Mouse (Mus musculus) liver, adult 2 months (tissue): ENCODE data around the gene Hoxb4. TPM values are rescaled to one million over a fixed set of nuclear protein-coding genes. Genes with fewer than 3 reads are reported as not detected.

Experiments
- DNase-seq: peaks from one replicate; pipeline ENCODE4 v3.0.0-alpha.2; 2011; ENCODE audit warnings: low read depth, low spot score; ENCODE audit errors: extremely low read depth
- H3K27ac ChIP-seq: fragments of 200-500 bp; replicated peaks from 2 replicates; pipeline ENCODE4 v1.5.1; 2012; ENCODE audit warnings: low read depth, mild to moderate bottlenecking, control low read depth, inconsistent platforms, low read length; ENCODE audit not compliant: insufficient read depth
- H3K27me3 ChIP-seq: fragments of 200-500 bp; 2 replicates; pipeline ENCODE4 v1.6.1; 2012; ENCODE audit warnings: mild to moderate bottlenecking, moderate library complexity, low read length, inconsistent platforms; ENCODE audit not compliant: control insufficient read depth, insufficient read depth
- H3K36me3 ChIP-seq: fragments of 200-500 bp; 2 replicates; pipeline ENCODE4 v1.6.1; 2012; ENCODE audit warnings: low read length, inconsistent platforms; ENCODE audit not compliant: control insufficient read depth, insufficient read depth
- H3K4me1 ChIP-seq: fragments of 200-500 bp; 2 replicates; pipeline ENCODE4 v1.6.1; 2011; ENCODE audit warnings: low read length; ENCODE audit not compliant: control insufficient read depth, insufficient read depth
- H3K4me3 ChIP-seq: fragments of 200-500 bp; 2 replicates; pipeline ENCODE4 v1.5.1; 2011; ENCODE audit warnings: low read depth, mild to moderate bottlenecking, control low read depth, low read length, moderate library complexity; ENCODE audit not compliant: insufficient read depth
- H3K79me2 ChIP-seq: fragments of 200-500 bp; 2 replicates; pipeline ENCODE4 v1.6.1; 2012; ENCODE audit warnings: inconsistent platforms, mild to moderate bottlenecking, low read length, moderate library complexity; ENCODE audit not compliant: control insufficient read depth, insufficient read depth
- H3K9ac ChIP-seq: fragments of 200-500 bp; 2 replicates; pipeline ENCODE4 v1.6.1; 2012; ENCODE audit warnings: low read depth, mild to moderate bottlenecking, control low read depth, inconsistent platforms, low read length
- CTCF ChIP-seq: fragments of 200-500 bp; IDR thresholded peaks from 2 replicates; pipeline ENCODE4 v1.5.1; 2011; ENCODE audit warnings: low read depth, low read length, control low read depth
- POLR2A ChIP-seq: fragments of 200-500 bp; IDR thresholded peaks from 2 replicates; pipeline ENCODE4 v1.6.1; 2011; ENCODE audit warnings: low read length, control low read depth; ENCODE audit not compliant: insufficient read depth; ENCODE audit errors: extremely low read depth
- WGBS: fragments of 180-500 bp; shearing (Covaris S2); methylation state at CpG from one replicate; pipeline ENCODE4 v1.1.7; 2018; 5-methylcytosine and 5-hydroxymethylcytosine counted together
- polyA plus RNA-seq: library from polyadenylated mRNA; depleted of rRNA; stranded (reverse); fragments of >200 nt; gene quantifications from 2 replicates; pipeline ENCODE4 v1.2.3, GENCODE M21; 2012; rRNA removed
- total RNA-seq: library from RNA; depleted of rRNA; stranded (reverse); fragments of >200 nt; gene quantifications from 2 replicates; pipeline ENCODE4 v1.2.3, GENCODE M21; 2014; rRNA removed

Gene Hoxb4
- total and polyA plus RNA-seq, 2 experiments: 0.37 to 0.91 TPM

DNA sequence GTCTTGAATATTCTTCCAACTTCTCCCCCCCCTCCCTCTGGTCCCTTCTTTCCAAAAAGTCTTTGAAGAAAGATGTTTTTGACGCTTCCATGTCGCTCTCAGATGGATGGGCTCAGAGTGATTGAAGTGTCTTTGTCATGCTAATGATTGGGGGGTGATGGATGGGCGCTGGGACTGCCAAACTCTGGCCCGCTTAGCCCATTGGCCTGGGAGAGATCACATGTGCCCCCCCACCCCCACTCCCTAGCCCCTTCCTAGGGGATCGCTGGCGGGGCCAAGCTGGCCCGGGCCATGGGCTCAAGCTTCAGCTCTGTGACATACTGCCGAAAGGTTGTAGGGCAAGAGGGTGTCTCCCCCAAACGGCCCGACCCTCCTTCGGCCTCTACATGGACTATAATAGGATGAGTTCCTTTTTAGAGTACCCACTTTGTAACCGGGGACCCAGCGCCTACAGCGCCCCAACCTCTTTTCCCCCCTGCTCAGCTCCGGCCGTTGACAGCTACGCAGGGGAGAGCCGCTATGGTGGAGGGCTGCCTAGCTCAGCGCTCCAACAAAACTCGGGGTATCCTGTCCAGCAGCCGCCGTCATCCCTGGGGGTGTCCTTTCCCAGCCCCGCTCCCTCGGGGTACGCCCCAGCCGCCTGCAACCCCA, 47.5 kb downstream of the Hoxb4 start, which contains the start of gene Hoxb1:
Gene Hoxb1, plus strand, starts transcription at position 312 of the 651 bp plus-strand sequence.
- Histone ChIP-seq H3K79me2 (no peaks in the 10 kb centered on the region), H3K9ac (no peak within 1 kb of the TSS), H3K36me3 (no peaks in the 10 kb centered on the region), H3K4me3 (no peak within 1 kb of the TSS), H3K4me1 (no peaks in the 10 kb centered on the region), H3K27me3 (peaks cover 15% of the 10 kb centered on the region), H3K27ac (no peak within 1 kb of the TSS)
- 15% methylated on average over 26 of the region's 26 CpGs for WGBS
- TF ChIP-seq POLR2A (no peak), CTCF (no peak)
- no peak for DNase-seq

DNA sequence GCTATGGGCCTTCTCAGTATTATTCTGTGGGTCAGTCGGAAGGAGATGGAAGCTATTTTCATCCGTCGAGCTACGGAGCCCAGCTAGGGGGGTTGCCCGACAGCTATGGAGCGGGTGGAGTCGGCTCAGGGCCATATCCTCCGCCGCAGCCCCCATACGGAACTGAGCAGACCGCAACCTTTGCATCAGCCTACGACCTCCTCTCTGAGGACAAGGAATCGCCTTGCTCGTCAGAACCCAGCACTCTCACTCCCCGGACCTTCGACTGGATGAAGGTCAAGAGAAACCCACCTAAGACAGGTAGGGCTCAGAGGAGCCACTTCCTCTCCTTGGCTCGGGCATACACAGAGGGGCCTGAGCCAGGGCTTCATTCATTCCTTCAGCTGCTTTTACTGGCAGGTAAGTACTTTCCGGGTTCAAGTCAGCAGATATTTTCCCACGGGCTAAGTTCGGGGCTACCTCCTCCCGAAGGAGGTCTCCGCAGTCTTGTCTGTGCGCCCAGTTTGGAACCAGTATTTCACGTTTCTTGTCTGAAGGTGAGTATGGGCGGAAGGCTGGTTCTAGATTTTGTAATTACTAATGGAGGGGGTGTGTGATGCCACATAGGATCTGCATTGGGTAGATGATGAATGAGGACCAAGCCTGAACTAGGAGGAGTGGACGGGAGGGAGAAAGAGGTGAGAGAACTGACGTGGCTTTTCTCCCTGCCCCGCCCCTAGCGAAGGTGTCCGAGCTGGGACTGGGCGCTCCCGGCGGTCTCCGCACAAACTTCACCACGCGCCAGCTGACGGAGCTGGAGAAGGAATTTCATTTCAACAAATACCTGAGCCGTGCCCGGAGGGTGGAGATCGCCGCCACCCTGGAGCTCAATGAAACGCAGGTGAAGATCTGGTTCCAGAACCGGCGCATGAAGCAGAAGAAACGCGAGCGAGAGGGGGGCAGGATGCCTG, 48.3 kb downstream of the Hoxb4 start:
- H3K4me1 ChIP-seq: no peaks in the 10 kb centered on the region
- no peak for DNase-seq
- 10% methylated on average over 47 of the region's 47 CpGs for WGBS
- TF ChIP-seq POLR2A (no peak), CTCF (no peak)
- H3K79me2 ChIP-seq: no peaks in the 10 kb centered on the region
- no peak overlapping the region for H3K9ac ChIP-seq
- H3K4me3 ChIP-seq: no peak overlapping the region
- no peak overlapping the region for H3K27ac ChIP-seq
- peaks cover 15% of the 10 kb centered on the region for H3K27me3 ChIP-seq
- H3K36me3 ChIP-seq: no peaks in the 10 kb centered on the region

DNA sequence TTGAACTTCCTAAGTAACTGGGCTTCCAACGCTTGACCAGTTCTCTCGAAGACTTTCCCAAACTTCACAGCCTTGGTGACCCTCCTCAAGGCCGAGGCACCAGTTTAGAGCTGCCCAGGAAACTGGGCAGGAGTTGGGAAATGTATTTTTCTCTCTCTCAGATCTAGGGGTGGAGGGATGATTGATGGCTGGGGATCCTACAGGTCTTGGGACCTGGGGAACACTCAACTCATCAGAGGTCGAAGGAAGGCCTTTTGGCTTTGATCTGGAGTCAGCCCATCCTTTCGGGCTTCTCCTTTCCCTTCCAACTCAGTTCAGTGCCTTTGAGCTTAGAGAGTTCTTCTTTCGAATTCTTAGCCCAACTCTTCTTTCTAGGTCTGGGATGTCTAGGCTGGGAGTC, 49.1 kb downstream of the Hoxb4 start:
- no peak for TF ChIP-seq POLR2A
- no peak for TF ChIP-seq CTCF
- H3K27me3 ChIP-seq: peaks cover 15% of the 10 kb centered on the region
- WGBS: 29% methylated on average over 6 of the region's 6 CpGs

GRCm38 (mm10) chr11:96368686-96369085, 50.6 kb downstream of the Hoxb4 start:
- no peaks in the 10 kb centered on the region for H3K36me3 ChIP-seq
- WGBS: 18% methylated on average over 5 of the region's 5 CpGs
- TF ChIP-seq POLR2A (no peak), CTCF (no peak)
- H3K27me3 ChIP-seq: peaks cover 19% of the 10 kb centered on the region
- no peak overlapping the region for H3K4me3 ChIP-seq
- H3K79me2 ChIP-seq: no peaks in the 10 kb centered on the region
- DNase-seq: no peak
- H3K27ac ChIP-seq: no peak overlapping the region
- H3K9ac ChIP-seq: no peak overlapping the region
- no peaks in the 10 kb centered on the region for H3K4me1 ChIP-seq

More for the DNA sequence above, 49.1 kb downstream of the Hoxb4 start:
- H3K4me1 ChIP-seq: no peaks in the 10 kb centered on the region
- DNase-seq: no peak
- H3K36me3 ChIP-seq: no peaks in the 10 kb centered on the region
- no peak overlapping the region for H3K9ac ChIP-seq
- no peaks in the 10 kb centered on the region for H3K79me2 ChIP-seq
- no peak overlapping the region for H3K4me3 ChIP-seq
- no peak overlapping the region for H3K27ac ChIP-seq

GRCm38 (mm10) chr11:96369140-96369539, 51.1 kb downstream of the Hoxb4 start:
- Histone ChIP-seq H3K36me3 (no peaks in the 10 kb centered on the region), H3K27me3 (peaks cover 19% of the 10 kb centered on the region), H3K79me2 (no peaks in the 10 kb centered on the region), H3K27ac (no peak overlapping the region), H3K4me1 (no peaks in the 10 kb centered on the region), H3K4me3 (no peak overlapping the region), H3K9ac (no peak overlapping the region)
- no peak for DNase-seq
- WGBS: 25% methylated on average over 7 of the region's 7 CpGs
- TF ChIP-seq POLR2A (no peak), CTCF (no peak)

Other genes with a start within 250 kb of the Hoxb4 start
- 479 and 657 TPM in 2 replicates for gene Atp5g1, start 242.6 kb upstream of the Hoxb4 start, total RNA-seq
- 1,258 and 1,301 TPM in 2 replicates for gene Atp5g1, start 242.6 kb upstream of the Hoxb4 start, polyA plus RNA-seq
- not detected in 2 replicates for gene Calcoco2, start 206.3 kb upstream of the Hoxb4 start, total RNA-seq
- gene Calcoco2, start 206.3 kb upstream of the Hoxb4 start, polyA plus RNA-seq: not detected in 2 replicates
- gene Ttll6, start 184.5 kb upstream of the Hoxb4 start, total RNA-seq: not detected in 2 replicates
- not detected in 2 replicates for gene Ttll6, start 184.5 kb upstream of the Hoxb4 start, polyA plus RNA-seq
- gene Hoxb13, start 124.0 kb upstream of the Hoxb4 start, total RNA-seq: not detected in 2 replicates
- 0.05 TPM in 1 of 2 replicates, not detected in the other for gene Hoxb13, start 124.0 kb upstream of the Hoxb4 start, polyA plus RNA-seq
- gene Hoxb9, start 46.8 kb upstream of the Hoxb4 start, total RNA-seq: 0.07 TPM in 1 of 2 replicates, not detected in the other
- not detected in 2 replicates for gene Hoxb9, start 46.8 kb upstream of the Hoxb4 start, polyA plus RNA-seq
- not detected in 2 replicates for gene Hoxb8, start 36.4 kb upstream of the Hoxb4 start, total RNA-seq
- gene Hoxb8, start 36.4 kb upstream of the Hoxb4 start, polyA plus RNA-seq: 0.04 TPM in 1 of 2 replicates, not detected in the other
- gene Hoxb7, start 31.6 kb upstream of the Hoxb4 start, total RNA-seq: 0.09 and 0.54 TPM in 2 replicates
- 0.06 and 0.17 TPM in 2 replicates for gene Hoxb7, start 31.6 kb upstream of the Hoxb4 start, polyA plus RNA-seq
- 0.07 TPM in 1 of 2 replicates, not detected in the other for gene Hoxb6, start 25.8 kb upstream of the Hoxb4 start, total RNA-seq
- gene Hoxb6, start 25.8 kb upstream of the Hoxb4 start, polyA plus RNA-seq: 0.15 and 0.30 TPM in 2 replicates
- gene Hoxb5, start 14.9 kb upstream of the Hoxb4 start, total RNA-seq: 0.09 and 0.20 TPM in 2 replicates
- gene Hoxb5, start 14.9 kb upstream of the Hoxb4 start, polyA plus RNA-seq: 0.35 and 0.40 TPM in 2 replicates
- 0.18 and 0.47 TPM in 2 replicates for gene Hoxb3, start 5.1 kb downstream of the Hoxb4 start, total RNA-seq
- 0.47 and 0.48 TPM in 2 replicates for gene Hoxb3, start 5.1 kb downstream of the Hoxb4 start, polyA plus RNA-seq
- 0.46 and 0.60 TPM in 2 replicates for gene Hoxb2, start 32.3 kb downstream of the Hoxb4 start, total RNA-seq
- gene Hoxb2, start 32.3 kb downstream of the Hoxb4 start, polyA plus RNA-seq: 0.98 and 1.3 TPM in 2 replicates
- gene Hoxb1, start 47.5 kb downstream of the Hoxb4 start, total RNA-seq: not detected in 2 replicates
- not detected in 2 replicates for gene Hoxb1, start 47.5 kb downstream of the Hoxb4 start, polyA plus RNA-seq
- 0.60 and 0.92 TPM in 2 replicates for gene Skap1, start 146.3 kb downstream of the Hoxb4 start, total RNA-seq
- 0.31 and 0.40 TPM in 2 replicates for gene Skap1, start 146.3 kb downstream of the Hoxb4 start, polyA plus RNA-seq